Mouse (Mus musculus): ENCODE results near the gene Cyb5r4. TPM values are rescaled to one million over a fixed set of nuclear protein-coding genes. Genes with fewer than 3 reads are reported as not detected.

The Cyb5r4 gene
- polyA plus RNA-seq (2012): 10.5 and 15.7 TPM in 2 replicates

DNA sequence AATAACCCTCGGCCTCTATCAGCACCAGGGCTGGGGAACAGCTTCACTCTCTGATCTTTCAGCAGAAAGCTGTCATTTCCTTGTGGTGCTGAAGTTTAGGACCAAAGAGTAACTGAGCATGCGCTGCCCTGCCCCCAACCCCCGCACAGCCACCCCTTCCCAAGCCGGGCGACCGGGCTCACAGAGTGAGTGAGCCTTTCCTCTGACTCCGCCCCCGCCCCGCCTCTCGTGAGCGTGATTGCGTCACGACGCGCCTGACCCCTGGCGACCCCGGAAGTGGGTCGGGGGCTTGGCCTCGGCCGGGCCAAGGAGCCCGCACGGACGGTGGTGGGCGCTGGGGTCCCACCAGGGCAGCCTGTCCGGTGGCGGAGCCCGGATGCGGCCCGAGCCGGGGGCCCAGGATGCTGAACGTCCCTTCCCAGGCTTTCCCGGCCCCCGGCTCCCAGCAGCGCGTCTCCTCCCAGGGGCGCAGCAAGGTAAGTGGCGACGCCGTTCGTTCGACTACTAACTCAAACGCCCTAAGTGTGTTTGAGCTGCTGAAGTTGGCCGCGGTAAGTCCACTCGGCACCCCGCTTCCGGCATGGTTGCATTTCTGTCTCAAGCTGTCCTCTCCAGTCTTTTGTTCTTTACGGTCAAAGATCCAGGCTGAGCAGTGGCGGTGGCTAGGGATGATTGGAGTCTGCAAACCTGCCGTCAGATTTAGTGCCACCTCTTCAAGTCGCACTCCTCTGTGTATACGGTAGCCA, at the start of gene Cyb5r4:
Gene Cyb5r4, plus strand, starts transcription at position 237 of the 746 bp plus-strand sequence.
- TF ChIP-seq GATA1 (IDR thresholded peaks at IDR 0.05; ENCODE audit: low read length): no peak

DNA sequence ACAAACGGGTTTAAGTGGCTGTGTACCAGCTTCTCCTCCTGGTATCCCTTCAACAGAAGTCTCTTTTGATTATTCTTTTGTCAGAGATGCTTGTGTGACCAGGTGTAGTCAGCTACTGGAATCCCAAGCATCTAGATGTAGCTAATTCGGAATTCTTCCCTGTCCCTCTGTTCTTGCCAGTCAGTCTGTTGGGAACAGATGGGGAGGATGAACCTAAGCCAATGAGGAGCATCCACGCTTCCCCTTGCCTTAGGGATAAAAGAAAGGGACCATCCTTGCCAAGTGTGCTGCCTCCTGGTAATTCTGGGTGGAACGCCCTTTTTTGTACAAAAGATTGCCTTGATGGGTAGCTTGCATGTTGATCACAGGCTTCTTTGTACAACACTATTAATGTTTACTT, 48.3 kb upstream of the Cyb5r4 start:
- no peak for TF ChIP-seq GATA1 (IDR thresholded peaks at IDR 0.05; ENCODE audit: low read length)

DNA sequence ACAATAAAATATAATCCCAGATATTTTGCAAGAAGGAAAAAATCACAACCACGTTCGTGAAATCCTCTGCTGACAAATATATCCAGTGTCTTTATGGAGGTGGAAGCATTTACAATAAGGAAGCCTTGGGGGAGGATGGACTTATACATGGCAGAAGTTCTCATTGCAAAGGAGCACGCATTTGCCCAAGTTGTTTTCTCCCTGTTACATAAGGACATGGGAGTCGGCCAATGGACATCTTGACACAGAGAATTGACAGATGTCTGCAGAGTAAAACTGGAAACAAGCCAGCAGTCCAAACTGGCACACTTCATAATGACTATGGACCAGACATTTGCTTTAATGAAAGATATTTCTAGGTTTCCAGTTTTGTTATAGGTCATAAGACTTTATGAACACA, 44.9 kb upstream of the Cyb5r4 start:
- TF ChIP-seq GATA1 (IDR thresholded peaks at IDR 0.05; ENCODE audit: low read length): no peak

GRCm38 (mm10) chr9:86978257-86978907, 43.4 kb upstream of the Cyb5r4 start:
- TF ChIP-seq GATA1 (IDR thresholded peaks at IDR 0.05; ENCODE audit: low read length): no peak

GRCm38 (mm10) chr9:86980048-86980447, 41.8 kb upstream of the Cyb5r4 start:
- TF ChIP-seq GATA1 (IDR thresholded peaks at IDR 0.05; ENCODE audit: low read length): no peak

GRCm38 (mm10) chr9:86980942-86981341, 40.9 kb upstream of the Cyb5r4 start:
- TF ChIP-seq GATA1 (IDR thresholded peaks at IDR 0.05; ENCODE audit: low read length): no peak

GRCm38 (mm10) chr9:86981551-86981950, 40.3 kb upstream of the Cyb5r4 start:
- no peak for TF ChIP-seq GATA1 (IDR thresholded peaks at IDR 0.05; ENCODE audit: low read length)

- TF ChIP-seq GATA1 (IDR thresholded peaks at IDR 0.05; ENCODE audit: low read length): no peak
Observed at GRCm38 (mm10) chr9:86984583-86984982, 37.2 kb upstream of the Cyb5r4 start.

- TF ChIP-seq GATA1 (IDR thresholded peaks at IDR 0.05; ENCODE audit: low read length): no peak
Observed at GRCm38 (mm10) chr9:86985105-86985504, 36.7 kb upstream of the Cyb5r4 start.

DNA sequence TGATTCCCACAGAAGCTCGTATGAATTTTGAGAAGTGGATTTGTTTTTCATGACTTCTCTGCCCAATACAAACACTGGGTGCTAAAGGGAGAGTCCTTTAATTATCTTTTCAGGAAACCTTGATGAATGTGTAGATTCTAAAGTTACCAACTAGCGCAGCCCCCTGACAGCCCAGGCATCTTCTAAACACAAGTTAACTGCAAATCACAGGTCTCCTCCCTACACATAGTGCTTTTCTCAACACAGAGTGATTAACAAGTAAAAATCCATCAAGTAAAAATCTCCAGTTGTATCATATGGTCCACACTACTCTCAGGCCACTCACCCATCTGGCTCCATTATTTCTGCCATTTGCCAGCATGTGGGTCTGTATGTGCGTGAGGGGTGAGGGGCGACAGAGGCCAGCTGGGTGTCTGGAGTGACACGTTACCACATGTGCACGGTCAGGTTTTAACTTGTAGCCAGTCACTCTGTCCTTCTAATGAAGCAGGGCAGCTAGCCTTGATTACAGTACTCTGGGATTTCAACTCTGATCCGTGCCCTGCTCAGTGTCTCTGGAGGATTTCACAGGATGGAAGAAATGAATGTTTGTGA, 35.0 kb upstream of the Cyb5r4 start:
- no peak for TF ChIP-seq GATA1 (IDR thresholded peaks at IDR 0.05; ENCODE audit: low read length)

DNA sequence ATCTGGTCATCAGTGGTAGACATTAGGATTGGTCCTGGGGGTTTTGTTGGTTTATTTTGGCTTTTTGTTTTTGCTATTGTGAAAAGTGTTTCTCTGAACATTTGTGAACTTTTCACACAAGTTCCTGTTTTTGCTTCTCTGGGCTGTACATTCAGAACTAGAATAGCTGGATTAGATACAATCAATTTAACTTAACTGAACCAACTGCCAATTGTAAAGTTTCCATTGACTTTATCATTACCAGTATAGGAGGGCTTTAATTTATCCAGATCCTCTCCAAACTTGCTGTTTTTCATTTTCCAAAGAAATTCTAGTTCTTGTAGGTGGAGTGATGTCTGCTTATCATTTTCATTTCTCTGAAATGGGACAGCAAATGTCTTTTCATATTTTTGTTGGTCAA, 32.0 kb upstream of the Cyb5r4 start:
- TF ChIP-seq GATA1 (IDR thresholded peaks at IDR 0.05; ENCODE audit: low read length): no peak

GRCm38 (mm10) chr9:86991758-86992157, 30.1 kb upstream of the Cyb5r4 start:
- no peak for TF ChIP-seq GATA1 (IDR thresholded peaks at IDR 0.05; ENCODE audit: low read length)

GRCm38 (mm10) chr9:86997046-86997691, 24.6 kb upstream of the Cyb5r4 start:
- no peak for TF ChIP-seq GATA1 (IDR thresholded peaks at IDR 0.05; ENCODE audit: low read length)

DNA sequence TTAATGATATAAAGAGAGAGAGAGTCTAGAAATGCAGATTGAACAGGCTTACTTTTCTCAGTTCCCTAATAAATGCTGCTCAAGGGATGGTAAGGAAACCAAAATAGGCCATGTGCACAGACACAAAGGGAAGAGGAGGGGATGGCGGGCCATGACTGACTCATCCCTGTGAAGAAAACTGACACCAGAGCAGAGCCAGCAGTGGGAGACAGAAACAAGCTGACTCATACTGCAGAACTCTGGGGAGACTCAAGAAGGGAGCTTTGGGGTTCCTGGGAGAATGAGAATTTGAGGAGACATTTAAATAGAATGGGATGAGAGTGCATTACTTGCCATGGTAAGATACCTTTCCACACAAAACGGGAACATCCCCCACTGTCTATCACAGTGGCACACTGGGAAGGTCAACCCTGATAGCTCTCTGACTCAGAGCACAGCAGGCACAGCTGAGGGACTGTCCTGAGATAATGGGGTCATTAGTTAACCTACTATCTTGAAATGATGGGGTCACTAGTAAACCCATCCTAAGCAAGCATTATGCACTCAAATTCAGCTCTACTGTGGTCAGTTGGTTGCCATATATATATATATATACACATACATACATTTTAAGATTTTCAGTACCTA, 21.7 kb upstream of the Cyb5r4 start:
- no peak for TF ChIP-seq GATA1 (IDR thresholded peaks at IDR 0.05; ENCODE audit: low read length)

DNA sequence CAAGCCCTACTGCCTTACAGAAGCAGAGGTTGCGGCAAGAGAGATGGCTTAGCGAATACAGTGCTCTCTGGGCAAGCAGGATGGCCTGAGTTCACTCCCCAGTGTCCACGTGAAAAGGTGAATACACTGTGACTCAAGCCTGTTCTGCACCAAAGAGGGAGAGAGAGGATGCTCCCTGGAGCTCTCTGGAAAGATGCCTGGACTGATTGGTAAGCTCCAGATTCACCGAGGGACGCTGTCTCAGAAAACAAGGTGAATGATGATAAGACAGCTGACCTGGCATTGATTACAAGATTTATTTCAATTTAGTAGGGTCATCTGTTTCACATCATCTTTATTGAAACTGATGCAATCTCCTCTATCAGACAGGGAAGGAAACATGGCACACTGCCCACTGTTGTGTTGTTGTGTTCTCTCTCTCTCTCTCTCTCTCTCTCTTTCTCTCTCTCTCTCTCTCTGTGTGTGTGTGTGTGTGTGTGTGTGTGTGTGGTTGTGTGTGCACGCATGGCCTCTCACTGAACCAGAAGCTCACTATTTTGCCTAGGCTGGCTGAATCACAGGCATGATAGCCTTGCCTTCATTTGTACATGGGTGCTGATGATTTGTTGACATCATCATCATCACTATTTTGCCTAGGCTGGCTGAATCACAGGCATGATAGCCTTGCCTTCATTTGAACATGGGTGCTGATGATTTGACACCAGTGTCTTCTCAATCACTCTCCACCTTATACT, 16.9 kb upstream of the Cyb5r4 start:
- no peak for TF ChIP-seq GATA1 (IDR thresholded peaks at IDR 0.05; ENCODE audit: low read length)

All from G1E-ER4 (cell line).